Comparison of ENCODE assay signal across 8 mouse cellular contexts in genomic region chr12:8675361-8675760, GRCm38 (mm10). TPM values are rescaled to one million over a fixed set of nuclear protein-coding genes. Genes with fewer than 3 reads are reported as not detected.
DNase-seq lines count a peak whose midpoint lies in the region; ATAC-seq and TF ChIP-seq lines count a peak whose summit lies in the region.

No protein-coding gene starts in this region.

- no peak for TF ChIP-seq CTCF in C2C12 (IDR thresholded peaks at IDR 0.05; ENCODE audit: control insufficient read depth, insufficient read depth, insufficient read length)
- TF ChIP-seq CTCF in thymus, adult 2 months (IDR thresholded peaks at IDR 0.05; ENCODE audit: borderline replicate concordance, control insufficient read depth, extremely low read depth, insufficient read depth, low read length, poor library complexity), result no peak

- H3K79me3 ChIP-seq in C2C12 (ENCODE audit: low read depth), result peaks cover 58% of the 10 kb centered on the region

- DNase-seq in adrenal gland, postnatal 10 days, result peak; percentile 22
- DNase-seq in adrenal gland, postnatal 4 days (ENCODE audit: low spot score in 2 of 2), result no peak
- no peak for DNase-seq in forebrain, embryonic 11.5 days (ENCODE audit: low spot score)
- no peak for DNase-seq in liver, embryonic 11.5 days (ENCODE audit: low spot score)
- DNase-seq in urinary bladder, postnatal 10 days (ENCODE audit: low spot score), result no peak
- no peak for DNase-seq in thymus, adult 2 months

- peaks cover 63% of the 10 kb centered on the region for H3K79me2 ChIP-seq in C2C12 (ENCODE audit: control insufficient read depth, insufficient read depth)

- H3K36me3 ChIP-seq in C2C12 (ENCODE audit: control insufficient read depth, insufficient read depth), result peaks cover 31% of the 10 kb centered on the region
- H3K36me3 ChIP-seq in forebrain, embryonic 11.5 days (ENCODE audit: control insufficient read depth, insufficient read depth, low read length), result no peaks in the 10 kb centered on the region; the same call in 1 of the 2 replicates
- H3K36me3 ChIP-seq in liver, embryonic 11.5 days (ENCODE audit: control insufficient read depth, insufficient read depth, low read length), result 0 out of 2 replicates have a peak, but pooled peaks cover 2% of the 10 kb centered on the region
- H3K36me3 ChIP-seq in stomach, embryonic 16.5 days (ENCODE audit: control insufficient read depth, insufficient read depth, low read length), result no peaks in the 10 kb centered on the region
- no peaks in the 10 kb centered on the region for H3K36me3 ChIP-seq in thymus, adult 2 months (ENCODE audit: control insufficient read depth, insufficient read depth, low read length)

- H3K9ac ChIP-seq in forebrain, embryonic 11.5 days (ENCODE audit: low read length), result peak overlapping the region; percentile 99
- peak overlapping the region; percentile 97 for H3K9ac ChIP-seq in liver, embryonic 11.5 days (ENCODE audit: low read depth, low read length)
- H3K9ac ChIP-seq in stomach, embryonic 16.5 days (ENCODE audit: low read length), result peak overlapping the region; percentile 100

- no peak for TF ChIP-seq POLR2A in thymus, adult 2 months (IDR thresholded peaks at IDR 0.05; ENCODE audit: control insufficient read depth, extremely low read depth, insufficient read depth, low read length, poor library complexity)

- peaks cover 12% of the 10 kb centered on the region for H3K4me1 ChIP-seq in forebrain, embryonic 11.5 days (replicated peaks; ENCODE audit: control insufficient read depth, insufficient read depth, low read length)
- peaks cover 12% of the 10 kb centered on the region for H3K4me1 ChIP-seq in liver, embryonic 11.5 days (replicated peaks; ENCODE audit: control insufficient read depth, insufficient read depth, low read length)
- H3K4me1 ChIP-seq in stomach, embryonic 16.5 days (ENCODE audit: control insufficient read depth, insufficient read depth, low read length), result peaks cover 18% of the 10 kb centered on the region
- peaks cover 5% of the 10 kb centered on the region for H3K4me1 ChIP-seq in thymus, adult 2 months (replicated peaks; ENCODE audit: control insufficient read depth, insufficient read depth, low read length)

- peak overlapping the region; percentile 67 for H3K4me3 ChIP-seq in C2C12 (ENCODE audit: insufficient read depth, poor library complexity, severe bottlenecking)
- H3K4me3 ChIP-seq in forebrain, embryonic 11.5 days (ENCODE audit: low read depth, low read length), result peak overlapping the region; percentile 95
- H3K4me3 ChIP-seq in liver, embryonic 11.5 days (ENCODE audit: low read depth, low read length), result peak overlapping the region; percentile 90
- H3K4me3 ChIP-seq in stomach, embryonic 16.5 days (replicated peaks; ENCODE audit: low read length), result peak overlapping the region; percentile 90
- H3K4me3 ChIP-seq in thymus, adult 2 months (ENCODE audit: control insufficient read depth, insufficient read depth, low read length), result no peak overlapping the region

- 0 out of 2 replicates have a peak overlapping the region, but pooled peaks have one; percentile 98 for H3K27ac ChIP-seq in forebrain, embryonic 11.5 days (ENCODE audit: low read depth, low read length)
- no peak overlapping the region for H3K27ac ChIP-seq in liver, embryonic 11.5 days (ENCODE audit: low read depth, low read length)
- H3K27ac ChIP-seq in stomach, embryonic 16.5 days (ENCODE audit: low read length), result peak overlapping the region; percentile 97; the same call in 1 of the 2 replicates
- no peak overlapping the region for H3K27ac ChIP-seq in thymus, adult 2 months (ENCODE audit: control insufficient read depth, insufficient read depth, low read length)

- H3K27me3 ChIP-seq in C2C12 (ENCODE audit: control insufficient read depth, insufficient read depth, insufficient read length), result no peaks in the 10 kb centered on the region
- H3K27me3 ChIP-seq in forebrain, embryonic 11.5 days (ENCODE audit: control insufficient read depth, insufficient read depth, low read length), result no peaks in the 10 kb centered on the region
- no peaks in the 10 kb centered on the region for H3K27me3 ChIP-seq in liver, embryonic 11.5 days (replicated peaks; ENCODE audit: control insufficient read depth, insufficient read depth, low read length)
- no peaks in the 10 kb centered on the region for H3K27me3 ChIP-seq in stomach, embryonic 16.5 days (ENCODE audit: control insufficient read depth, insufficient read depth, low read length)
- no peaks in the 10 kb centered on the region for H3K27me3 ChIP-seq in thymus, adult 2 months (ENCODE audit: control insufficient read depth, insufficient read depth, low read length)

- WGBS in forebrain, embryonic 11.5 days, result 1% methylated on average over 7 of the region's 7 CpGs
- WGBS in liver, embryonic 11.5 days, result 1% methylated on average over 7 of the region's 7 CpGs
- under 1% methylated on average over 7 of the region's 7 CpGs for WGBS in stomach, embryonic 16.5 days
- WGBS in thymus, adult 2 months, result under 1% methylated on average over 7 of the region's 7 CpGs

- peak overlapping the region; percentile 50 for H3K4me2 ChIP-seq in forebrain, embryonic 11.5 days (ENCODE audit: low read depth, low read length, severe bottlenecking)
- H3K4me2 ChIP-seq in liver, embryonic 11.5 days, result peak overlapping the region; percentile 86
- H3K4me2 ChIP-seq in stomach, embryonic 16.5 days (ENCODE audit: low read depth, low read length), result peak overlapping the region; percentile 68

- H3K9me3 ChIP-seq in forebrain, embryonic 11.5 days (ENCODE audit: control insufficient read depth, low read length), result no peaks in the 10 kb centered on the region
- no peaks in the 10 kb centered on the region for H3K9me3 ChIP-seq in liver, embryonic 11.5 days (ENCODE audit: control insufficient read depth, low read length)
- no peaks in the 10 kb centered on the region for H3K9me3 ChIP-seq in stomach, embryonic 16.5 days (replicated peaks; ENCODE audit: control insufficient read depth, low read length)

- ATAC-seq in forebrain, embryonic 11.5 days (replicated peaks; ENCODE audit: low FRiP score), result no peak
- ATAC-seq in liver, embryonic 11.5 days (replicated peaks; ENCODE audit: low FRiP score), result no peak
- ATAC-seq in stomach, embryonic 16.5 days (ENCODE audit: insufficient read depth, low FRiP score), result no peak

- peak overlapping the region; percentile 81 for H3ac ChIP-seq in C2C12 (ENCODE audit: control insufficient read depth, insufficient read length, low read depth)

TF ChIP-seq in C2C12, 6 proteins besides CTCF, POLR2A, EP300 and RAD21:
- TF ChIP-seq CEBPB (IDR thresholded peaks at IDR 0.05; ENCODE audit: low read depth) (no peak), USF1 (IDR thresholded peaks at IDR 0.05; ENCODE audit: low read depth) (peak; percentile 73)

RNA-seq across cellular contexts. Expression of gene Pum2, which starts 1.4 kb away (rescaled TPM):
- total RNA-seq in adrenal gland, postnatal 10 days (2021), result 100 to 1,000 TPM; 131 to 150 TPM
- 100 to 1,000 TPM; 155 to 166 TPM for total RNA-seq in adrenal gland, postnatal 4 days (2021)
- 19.9 TPM for polyA plus RNA-seq in C2C12 (2012; fragmentation: generic; extraction: Trizol)
- polyA plus RNA-seq in forebrain, embryonic 11.5 days (2014; fragmentation: Nextera tagmentation; extraction: Ambion mirVana), result 101 and 106 TPM in 2 replicates
- polyA plus RNA-seq in liver, embryonic 11.5 days (2014; fragmentation: Nextera tagmentation; extraction: Ambion mirVana), result 47.3 and 47.7 TPM in 2 replicates
- 43.7 and 44.5 TPM in 2 replicates for polyA plus RNA-seq in stomach, embryonic 16.5 days (2015; fragmentation: Nextera tagmentation; extraction: Ambion mirVana)
- polyA plus RNA-seq in thymus, adult 2 months (2012; rRNA removed), result 149 and 162 TPM in 2 replicates

Comparison
In these comparisons a context has a peak if more than half of its experiments do, and no peak if none do; other contexts are left out.
1. H3K27ac ChIP-seq: peak in forebrain, embryonic 11.5 days (single experiment) and stomach, embryonic 16.5 days (single experiment); none in liver, embryonic 11.5 days (single experiment) and thymus, adult 2 months (single experiment).
2. Peak in every context shown above with its lines, with median percentiles within 50 percentile points of each other: H3K4me2 ChIP-seq and H3K9ac ChIP-seq.